Mouse (Mus musculus): ENCODE data around the gene Mmp12. TPM values are rescaled to one million over a fixed set of nuclear protein-coding genes. Genes with fewer than 3 reads are reported as not detected.
A peak's percentile ranks its signal among the peaks of the same experiment; 100 is the strongest.
"Not testable (repeated sequence)": the region's sequence is repeated elsewhere in the genome, so short reads cannot be mapped to it uniquely, and the experiment has no call there.

Mmp12 gene
- 0.36 TPM in 1 of 2 replicates, not detected in the other for polyA plus RNA-seq (2011; ENCODE audit: insufficient read depth, insufficient read length, low replicate concordance, missing spikeins)

DNA sequence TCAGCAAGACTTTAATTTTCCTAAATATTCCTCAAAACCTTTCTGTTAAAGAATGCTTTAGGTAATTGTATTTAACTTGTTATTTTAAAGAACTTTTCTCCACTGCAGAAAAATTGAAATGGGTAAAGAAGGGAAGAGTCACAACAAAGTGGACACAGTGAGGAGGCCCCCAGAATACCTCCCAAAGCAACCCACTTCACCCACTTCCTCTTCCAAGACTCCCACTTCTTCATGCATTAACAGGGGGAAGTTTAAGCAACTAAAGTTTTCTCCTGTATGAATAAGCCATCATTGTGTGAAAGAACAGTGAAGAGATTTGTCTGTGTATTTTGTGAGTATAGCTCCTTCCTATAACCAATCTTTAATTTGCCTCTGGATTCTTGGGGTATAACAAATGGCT lies at the start of gene Mmp12:
TSS of gene Mmp12 (plus strand) at position 275 of the 400 bp plus-strand sequence.
- Histone ChIP-seq H3K27ac (ENCODE audit: control insufficient read depth, insufficient read depth, low read depth, low read length, poor library complexity) (no peak within 1 kb of the TSS), H3K4me1 (ENCODE audit: control insufficient read depth, insufficient read depth, low read length) (no peaks in the 10 kb centered on the region; the same call in 1 of the 2 replicates), H3K4me3 (replicated peaks; ENCODE audit: control insufficient read depth, low read depth, low read length) (no peak within 1 kb of the TSS)
- TF ChIP-seq POLR2A (IDR thresholded peaks at IDR 0.05; ENCODE audit: borderline replicate concordance, control insufficient read depth, low read depth, low read length) (no peak), CTCF (IDR thresholded peaks at IDR 0.05; ENCODE audit: control insufficient read depth, insufficient read depth, low read length) (no peak)

DNA sequence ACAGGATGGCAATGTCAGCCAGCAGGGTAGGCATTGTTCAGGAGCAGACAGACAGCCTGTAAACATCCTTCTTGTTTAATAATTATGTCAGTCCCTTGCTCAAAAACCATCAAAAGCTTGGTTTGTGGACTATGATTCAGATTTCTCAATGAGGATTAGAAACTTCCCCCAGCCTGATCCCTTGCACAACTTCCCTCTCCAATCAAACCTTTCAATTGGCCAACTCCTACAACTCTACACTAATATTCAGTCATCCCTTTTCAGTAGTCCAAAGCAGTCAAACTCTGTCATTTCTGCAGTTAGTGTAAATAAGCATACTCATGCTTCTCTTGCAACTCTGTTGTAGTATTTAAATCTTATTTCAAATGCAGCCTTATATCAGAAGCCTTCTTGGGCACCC lies 12.3 kb upstream of the Mmp12 start:
- TF ChIP-seq POLR2A (IDR thresholded peaks at IDR 0.05; ENCODE audit: borderline replicate concordance, control insufficient read depth, low read depth, low read length), result no peak
- no peak for TF ChIP-seq CTCF (IDR thresholded peaks at IDR 0.05; ENCODE audit: control insufficient read depth, insufficient read depth, low read length)
- Histone ChIP-seq H3K27ac (ENCODE audit: control insufficient read depth, insufficient read depth, low read depth, low read length, poor library complexity) (no peak overlapping the region), H3K4me1 (ENCODE audit: control insufficient read depth, insufficient read depth, low read length) (no peaks in the 10 kb centered on the region), H3K4me3 (replicated peaks; ENCODE audit: control insufficient read depth, low read depth, low read length) (no peak overlapping the region)

DNA sequence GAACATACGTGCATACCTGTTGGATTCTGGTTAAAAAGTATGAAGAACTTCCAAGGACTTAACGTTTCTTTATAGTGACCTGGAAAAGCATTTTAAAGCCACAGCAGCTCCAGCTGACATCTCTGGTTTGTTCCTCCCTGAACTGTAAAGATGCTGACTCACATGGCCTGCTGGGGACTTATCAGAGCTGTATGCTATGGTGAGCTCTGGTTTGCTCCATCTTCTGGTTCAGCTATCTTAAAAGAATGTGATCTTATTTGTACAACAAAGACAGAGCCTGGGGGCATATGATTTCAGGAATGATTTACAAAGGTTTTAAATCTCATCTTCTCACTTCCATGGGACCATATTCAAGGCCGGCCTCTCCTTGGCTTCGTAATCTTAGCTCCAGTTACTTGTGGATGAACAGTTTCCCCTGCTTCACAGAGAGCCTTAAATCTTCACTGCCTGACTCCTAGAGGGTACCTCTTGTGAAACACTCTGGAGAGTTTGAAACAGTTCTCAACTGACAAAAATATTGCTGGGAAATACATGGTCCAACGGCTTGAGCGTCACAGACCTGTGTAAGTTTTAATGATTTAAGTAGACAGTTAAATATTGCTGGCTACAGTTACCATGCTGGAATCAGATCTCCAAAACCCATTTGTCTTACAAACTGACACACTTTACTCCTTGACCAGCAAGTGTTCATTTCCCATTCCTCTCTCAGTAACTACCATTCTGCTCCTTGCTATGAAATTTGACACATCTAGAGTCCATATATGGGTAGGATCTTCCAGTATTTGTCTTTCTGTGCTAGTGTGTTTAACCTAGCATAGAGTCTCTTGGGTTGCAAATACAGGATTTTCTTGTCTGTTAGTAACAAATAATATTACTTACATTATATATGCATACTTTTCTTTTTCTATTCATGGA lies 8.2 kb upstream of the Mmp12 start:
- 63% methylated on average over 5 of the region's 6 CpGs for WGBS
- H3K4me3 ChIP-seq (replicated peaks; ENCODE audit: control insufficient read depth, low read depth, low read length), result no peak overlapping the region
- no peak for TF ChIP-seq POLR2A (IDR thresholded peaks at IDR 0.05; ENCODE audit: borderline replicate concordance, control insufficient read depth, low read depth, low read length)
- no peak for TF ChIP-seq CTCF (IDR thresholded peaks at IDR 0.05; ENCODE audit: control insufficient read depth, insufficient read depth, low read length)
- no peak overlapping the region for H3K27ac ChIP-seq (ENCODE audit: control insufficient read depth, insufficient read depth, low read depth, low read length, poor library complexity)
- H3K4me1 ChIP-seq (ENCODE audit: control insufficient read depth, insufficient read depth, low read length), result no peaks in the 10 kb centered on the region

DNA sequence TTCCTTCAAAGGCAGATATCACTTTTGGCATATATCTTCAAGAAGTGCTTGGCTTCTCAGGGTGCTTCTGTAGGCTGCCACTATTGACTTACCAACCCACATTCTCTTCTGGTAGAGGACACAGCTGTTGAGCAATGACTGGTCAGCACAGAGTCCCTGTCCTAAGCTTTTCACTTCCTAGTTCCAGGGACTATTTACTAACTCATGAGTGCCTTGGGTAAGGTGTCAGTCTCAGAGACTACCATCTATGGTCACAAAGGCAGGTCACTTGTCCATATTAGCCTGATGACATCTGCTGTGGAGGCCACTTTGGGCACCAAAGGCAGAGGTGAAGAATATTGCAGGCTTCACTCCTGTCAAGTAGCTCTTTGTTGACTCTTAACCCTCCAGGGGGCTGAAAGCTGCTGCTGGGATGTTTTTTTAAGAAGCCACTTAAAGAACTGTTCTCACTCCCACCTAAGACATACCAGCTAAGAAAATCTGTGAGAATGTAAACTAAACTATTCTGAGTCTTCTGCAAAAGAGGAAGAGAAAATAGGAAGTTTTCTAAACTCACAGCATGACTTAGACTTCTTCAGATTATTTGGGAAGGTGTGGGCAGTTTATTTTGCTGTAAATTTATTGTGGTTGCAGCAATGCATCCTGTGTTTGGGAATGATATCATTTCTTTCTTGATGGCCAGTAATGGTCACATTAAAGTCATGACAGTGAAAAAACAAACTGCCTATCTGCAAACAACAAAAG lies 7.3 kb upstream of the Mmp12 start:
- peak overlapping the region; percentile 44; the same call in 1 of the 2 replicates for H3K27ac ChIP-seq (ENCODE audit: control insufficient read depth, insufficient read depth, low read depth, low read length, poor library complexity)
- no peaks in the 10 kb centered on the region for H3K4me1 ChIP-seq (ENCODE audit: control insufficient read depth, insufficient read depth, low read length)
- TF ChIP-seq CTCF (IDR thresholded peaks at IDR 0.05; ENCODE audit: control insufficient read depth, insufficient read depth, low read length), result no peak
- no peak for TF ChIP-seq POLR2A (IDR thresholded peaks at IDR 0.05; ENCODE audit: borderline replicate concordance, control insufficient read depth, low read depth, low read length)
- no peak overlapping the region for H3K4me3 ChIP-seq (replicated peaks; ENCODE audit: control insufficient read depth, low read depth, low read length)

DNA sequence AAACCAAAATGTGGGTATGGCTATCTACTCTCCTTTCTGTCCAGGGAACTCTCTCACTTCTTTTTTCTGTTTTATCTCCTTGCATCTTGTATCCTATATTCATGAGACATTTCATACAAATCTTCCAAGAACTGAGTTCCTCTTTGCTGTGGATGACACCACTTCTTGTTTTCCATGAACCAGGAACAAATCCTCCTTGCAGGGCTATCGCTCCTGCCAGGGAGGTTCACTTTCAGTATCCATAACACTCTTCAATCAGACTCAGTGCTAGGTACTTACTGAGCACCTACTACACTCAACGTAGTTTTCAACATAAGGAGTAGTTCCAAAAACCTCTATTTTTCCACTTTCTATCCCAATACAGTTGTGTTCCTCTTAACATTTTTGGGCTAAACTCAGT lies 1.3 kb downstream of the Mmp12 start:
- 75% methylated on average over 2 of the region's 2 CpGs for WGBS
- no peaks in the 10 kb centered on the region; the same call in 1 of the 2 replicates for H3K4me1 ChIP-seq (ENCODE audit: control insufficient read depth, insufficient read depth, low read length)
- H3K4me3 ChIP-seq (replicated peaks; ENCODE audit: control insufficient read depth, low read depth, low read length), result no peak overlapping the region
- H3K27ac ChIP-seq (ENCODE audit: control insufficient read depth, insufficient read depth, low read depth, low read length, poor library complexity), result no peak overlapping the region
- TF ChIP-seq POLR2A (IDR thresholded peaks at IDR 0.05; ENCODE audit: borderline replicate concordance, control insufficient read depth, low read depth, low read length) (no peak), CTCF (IDR thresholded peaks at IDR 0.05; ENCODE audit: control insufficient read depth, insufficient read depth, low read length) (no peak)

DNA sequence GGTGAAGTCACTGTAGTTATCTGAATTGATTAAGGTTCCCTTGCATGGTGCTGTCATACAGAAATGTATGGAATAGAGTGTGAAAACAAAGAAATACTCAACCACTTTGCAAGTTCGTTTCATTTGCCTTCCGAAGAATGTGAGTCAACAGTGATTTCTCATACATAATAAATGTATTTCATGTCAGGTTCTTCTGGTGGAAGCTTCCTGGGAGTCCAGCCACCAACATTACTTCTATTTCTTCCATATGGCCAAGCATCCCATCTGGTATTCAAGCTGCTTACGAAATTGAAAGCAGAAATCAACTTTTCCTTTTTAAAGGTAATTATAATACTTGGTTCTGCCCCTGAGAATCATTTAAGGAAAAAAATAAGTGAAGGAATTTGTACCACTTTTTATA lies 10.4 kb downstream of the Mmp12 start:
- Histone ChIP-seq H3K4me1 (ENCODE audit: control insufficient read depth, insufficient read depth, low read length) (no peaks in the 10 kb centered on the region), H3K27ac (ENCODE audit: control insufficient read depth, insufficient read depth, low read depth, low read length, poor library complexity) (no peak overlapping the region), H3K4me3 (replicated peaks; ENCODE audit: control insufficient read depth, low read depth, low read length) (no peak overlapping the region)
- WGBS, result 77% methylated on average over 3 of the region's 3 CpGs
- TF ChIP-seq CTCF (IDR thresholded peaks at IDR 0.05; ENCODE audit: control insufficient read depth, insufficient read depth, low read length) (no peak), POLR2A (IDR thresholded peaks at IDR 0.05; ENCODE audit: borderline replicate concordance, control insufficient read depth, low read depth, low read length) (no peak)

DNA sequence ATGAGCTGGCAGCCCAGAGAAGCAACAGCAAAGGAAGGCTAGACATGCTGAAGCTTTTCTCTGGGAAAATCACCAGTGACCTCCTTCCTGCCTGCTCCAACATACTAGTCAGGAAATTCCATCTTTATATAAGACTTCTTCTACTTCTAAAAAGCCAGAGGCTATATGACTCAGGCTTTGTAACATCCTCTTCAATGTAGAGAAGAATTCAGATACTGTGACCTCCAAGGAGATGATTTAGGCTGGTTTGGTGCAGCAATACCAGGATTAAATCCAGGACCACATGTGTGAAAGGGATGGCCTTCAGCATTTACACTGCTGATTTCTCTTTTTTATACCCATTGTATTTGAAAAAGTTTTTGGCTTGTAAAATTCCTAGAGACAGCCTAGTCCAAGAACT lies 43.8 kb downstream of the Mmp12 start, which contains the start of gene Mmp1b:
TSS of gene Mmp1b (minus strand) at position 101 of the 400 bp plus-strand sequence.
- TF ChIP-seq POLR2A (IDR thresholded peaks at IDR 0.05; ENCODE audit: borderline replicate concordance, control insufficient read depth, low read depth, low read length) (no peak), CTCF (IDR thresholded peaks at IDR 0.05; ENCODE audit: control insufficient read depth, insufficient read depth, low read length) (no peak)
- Histone ChIP-seq H3K4me1 (ENCODE audit: control insufficient read depth, insufficient read depth, low read length) (no peaks in the 10 kb centered on the region), H3K27ac (ENCODE audit: control insufficient read depth, insufficient read depth, low read depth, low read length, poor library complexity) (no peak within 1 kb of the TSS), H3K4me3 (replicated peaks; ENCODE audit: control insufficient read depth, low read depth, low read length) (no peak within 1 kb of the TSS)

DNA sequence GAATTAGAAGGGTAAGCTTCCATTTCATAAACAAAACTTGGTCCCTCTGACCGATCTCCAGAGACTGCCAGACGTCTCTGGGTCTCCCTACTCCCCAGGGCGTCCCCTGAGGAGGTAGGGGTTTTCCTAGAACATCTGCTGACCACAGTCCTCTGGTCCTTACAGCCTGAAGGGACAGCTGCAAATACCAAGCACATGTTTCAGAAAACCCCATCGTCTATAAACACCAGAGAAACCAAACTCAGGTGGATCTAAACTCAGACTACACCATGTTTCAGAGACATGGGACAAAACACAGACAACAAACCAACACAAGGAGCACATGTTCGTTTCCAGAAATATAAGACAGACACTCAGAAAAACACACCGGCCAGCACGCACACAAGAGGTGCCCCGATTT lies 52.4 kb downstream of the Mmp12 start:
- H3K4me1 ChIP-seq (ENCODE audit: control insufficient read depth, insufficient read depth, low read length); H3K4me3 ChIP-seq (replicated peaks; ENCODE audit: control insufficient read depth, low read depth, low read length); H3K27ac ChIP-seq (ENCODE audit: control insufficient read depth, insufficient read depth, low read depth, low read length, poor library complexity): not testable (repeated sequence)
- 69% methylated on average over 8 of the region's 8 CpGs for WGBS

Other genes starting within 250 kb of the Mmp12 start
- 0.54 and 1.5 TPM in 2 replicates for gene Dync2h1, start 159.9 kb upstream of the Mmp12 start, polyA plus RNA-seq (2011; ENCODE audit: insufficient read depth, insufficient read length, low replicate concordance, missing spikeins)
- 29.5 and 50.8 TPM in 2 replicates for gene Dcun1d5, start 159.9 kb upstream of the Mmp12 start, polyA plus RNA-seq (2011; ENCODE audit: insufficient read depth, insufficient read length, low replicate concordance, missing spikeins)
- 4.3 and 9.0 TPM in 2 replicates for gene Mmp13, start 71.9 kb upstream of the Mmp12 start, polyA plus RNA-seq (2011; ENCODE audit: insufficient read depth, insufficient read length, low replicate concordance, missing spikeins)
- not detected in 2 replicates for gene Mmp1b, start 43.7 kb downstream of the Mmp12 start, polyA plus RNA-seq (2011; ENCODE audit: insufficient read depth, insufficient read length, low replicate concordance, missing spikeins)
- 1.3 and 6.4 TPM in 2 replicates for gene Mmp3, start 101.4 kb downstream of the Mmp12 start, polyA plus RNA-seq (2011; ENCODE audit: insufficient read depth, insufficient read length, low replicate concordance, missing spikeins)
- gene Mmp10, start 158.0 kb downstream of the Mmp12 start, polyA plus RNA-seq (2011; ENCODE audit: insufficient read depth, insufficient read length, low replicate concordance, missing spikeins), result not detected in 2 replicates
- gene Mmp8, start 214.1 kb downstream of the Mmp12 start, polyA plus RNA-seq (2011; ENCODE audit: insufficient read depth, insufficient read length, low replicate concordance, missing spikeins), result 66.3 and 247 TPM in 2 replicates
- gene Mmp27, start 227.0 kb downstream of the Mmp12 start, polyA plus RNA-seq (2011; ENCODE audit: insufficient read depth, insufficient read length, low replicate concordance, missing spikeins), result 1.3 TPM in 1 of 2 replicates, not detected in the other